Mouse (Mus musculus) adipocyte (in vitro differentiated cells): ENCODE data around the gene Vwa2.

Experiments used
- DNase-seq: peaks from one replicate; pipeline ENCODE4 v3.0.0-alpha.2; 2016; ENCODE audit warnings: low spot score

Gene Vwa2

GRCm38 (mm10) chr19:56873816-56874600, at the start of gene Vwa2:
Vwa2 (plus strand) TSS chr19:56874249.
- DNase-seq = no peak

GRCm38 (mm10) chr19:56826047-56826631, 47.9 kb upstream of the Vwa2 start, which contains the start of gene Tdrd1:
Tdrd1 (plus strand) TSS chr19:56826209.
- DNase-seq = no peak

- DNase-seq = no peak
These were observed 45.7 kb upstream of the Vwa2 start for GRCm38 (mm10) chr19:56828305-56828704.

- no peak for DNase-seq
These were observed 44.8 kb upstream of the Vwa2 start for GRCm38 (mm10) chr19:56829267-56829666.

- no peak for DNase-seq
These were observed 43.9 kb upstream of the Vwa2 start for GRCm38 (mm10) chr19:56830163-56830562.

- DNase-seq = no peak
These were observed 38.7 kb upstream of the Vwa2 start for GRCm38 (mm10) chr19:56835340-56835739.

GRCm38 (mm10) chr19:56838942-56839706, 34.9 kb upstream of the Vwa2 start:
- DNase-seq = no peak

GRCm38 (mm10) chr19:56842974-56843373, 31.1 kb upstream of the Vwa2 start:
- no peak for DNase-seq

GRCm38 (mm10) chr19:56852590-56852989, 21.5 kb upstream of the Vwa2 start:
- no peak for DNase-seq

- DNase-seq = no peak
These were observed 17.6 kb upstream of the Vwa2 start for GRCm38 (mm10) chr19:56856455-56856854.

- DNase-seq = no peak
These were observed 6.3 kb upstream of the Vwa2 start for GRCm38 (mm10) chr19:56867701-56868100.

- no peak for DNase-seq
These were observed 709 bp downstream of the Vwa2 start for GRCm38 (mm10) chr19:56874601-56875315.

- DNase-seq = no peak
These were observed 3.3 kb downstream of the Vwa2 start for GRCm38 (mm10) chr19:56877364-56877763.

GRCm38 (mm10) chr19:56887879-56888278, 13.8 kb downstream of the Vwa2 start:
- DNase-seq = no peak

- DNase-seq = no peak
These were observed 14.6 kb downstream of the Vwa2 start for GRCm38 (mm10) chr19:56888654-56889053.

- no peak for DNase-seq
These were observed 17.4 kb downstream of the Vwa2 start for GRCm38 (mm10) chr19:56891438-56891837.

GRCm38 (mm10) chr19:56892586-56892985, 18.5 kb downstream of the Vwa2 start:
- no peak for DNase-seq

GRCm38 (mm10) chr19:56893326-56893725, 19.3 kb downstream of the Vwa2 start:
- no peak for DNase-seq

GRCm38 (mm10) chr19:56897654-56898053, 23.6 kb downstream of the Vwa2 start:
- DNase-seq = no peak

GRCm38 (mm10) chr19:56904095-56904494, 30.0 kb downstream of the Vwa2 start:
- DNase-seq = no peak

- no peak for DNase-seq
These were observed 31.3 kb downstream of the Vwa2 start for GRCm38 (mm10) chr19:56905395-56905794.

- DNase-seq = no peak
These were observed 33.8 kb downstream of the Vwa2 start for GRCm38 (mm10) chr19:56907850-56908249.
